Mouse (Mus musculus) embryonic facial prominence, embryonic 14.5 days (tissue): ENCODE measurements around the gene Mfrp. TPM values are rescaled to one million over a fixed set of nuclear protein-coding genes. Genes with fewer than 3 reads are reported as not detected.

ENCODE experiments used
- ATAC-seq: fragments of 200-750 bp; cut with Nextera tagmentation; 2 replicates; pipeline ENCODE4 v1.8.0; 2017; ENCODE audit warnings: low read depth, moderate number of reproducible peaks, moderate TSS enrichment
- DNase-seq: peaks from one replicate; pipeline ENCODE4 v3.0.0-alpha.2; 2015; ENCODE audit warnings: low spot score
- H3K27ac ChIP-seq: fragments of 300-500 bp; sonication (generic); replicated peaks from 2 replicates; pipeline ENCODE4 v1.5.1; 2014; ENCODE audit warnings: low read depth, mild to moderate bottlenecking, low read length, moderate library complexity
- H3K27me3 ChIP-seq: fragments of 300-500 bp; sonication (generic); replicated peaks from 2 replicates; pipeline ENCODE4 v1.6.1; 2014; ENCODE audit warnings: low read length; ENCODE audit not compliant: control insufficient read depth, insufficient read depth
- H3K36me3 ChIP-seq: fragments of 300-500 bp; sonication (generic); 2 replicates; pipeline ENCODE4 v1.6.1; 2014; ENCODE audit warnings: low read length, mixed read lengths; ENCODE audit not compliant: control insufficient read depth, insufficient read depth
- H3K4me1 ChIP-seq: fragments of 300-500 bp; sonication (generic); 2 replicates; pipeline ENCODE4 v1.6.1; 2014; ENCODE audit warnings: antibody characterized with exemption, low read length; ENCODE audit not compliant: control insufficient read depth, insufficient read depth
- H3K4me2 ChIP-seq: fragments of 300-500 bp; sonication (generic); 2 replicates; pipeline ENCODE4 v1.6.1; 2014; ENCODE audit warnings: low read depth, mild to moderate bottlenecking, low read length, moderate library complexity, mixed read lengths
- H3K4me3 ChIP-seq: fragments of 300-500 bp; sonication (generic); 2 replicates; pipeline ENCODE4 v1.5.1; 2014; ENCODE audit warnings: low read depth, mild to moderate bottlenecking, low read length
- H3K9ac ChIP-seq: fragments of 300-500 bp; sonication (generic); 2 replicates; pipeline ENCODE4 v1.6.1; 2014; ENCODE audit warnings: low read depth, mild to moderate bottlenecking, low read length, moderate library complexity, mixed read lengths
- H3K9me3 ChIP-seq: fragments of 300-500 bp; sonication (generic); 2 replicates; pipeline ENCODE4 v1.6.1; 2016; ENCODE audit warnings: low read length; ENCODE audit not compliant: control insufficient read depth
- WGBS: fragments of 180-500 bp; shearing (Covaris S2); extraction: QIAGEN DNeasy Blood & Tissue Kit; methylation state at CpG from one replicate; pipeline ENCODE4 v1.1.7; 2014; 5-methylcytosine and 5-hydroxymethylcytosine counted together
- polyA plus RNA-seq: library from polyadenylated mRNA; unstranded; fragments of >200 nt; fragmentation: Nextera tagmentation; extraction: Ambion mirVana; gene quantifications from 2 replicates; pipeline ENCODE4 v1.2.1, GENCODE M21; 2014

Gene Mfrp
- polyA plus RNA-seq, 1 experiment from 2014 or later: not detected

- H3K9me3 ChIP-seq: no peaks in the 10 kb centered on the region
- 63% methylated on average over 14 of the region's 14 CpGs for WGBS
- 0 out of 2 replicates have a peak overlapping the region, but pooled peaks have one; percentile 10 for H3K9ac ChIP-seq
- H3K4me2 ChIP-seq: no peak overlapping the region
- H3K4me1 ChIP-seq: peaks cover 25% of the 10 kb centered on the region
- DNase-seq: no peak
- H3K27me3 ChIP-seq: no peaks in the 10 kb centered on the region
- no peak overlapping the region for H3K27ac ChIP-seq
- no peak for ATAC-seq
- no peaks in the 10 kb centered on the region for H3K36me3 ChIP-seq
- no peak overlapping the region for H3K4me3 ChIP-seq
Measured at GRCm38 (mm10) chr9:44070113-44070843, 31.3 kb upstream of the Mfrp start.

- DNase-seq (peak; percentile 60), ATAC-seq (no peak)
- Histone ChIP-seq H3K9ac (0 out of 2 replicates have a peak overlapping the region, but pooled peaks have one; percentile 10), H3K4me1 (peaks cover 25% of the 10 kb centered on the region), H3K36me3 (no peaks in the 10 kb centered on the region), H3K4me3 (no peak overlapping the region), H3K27me3 (no peaks in the 10 kb centered on the region), H3K4me2 (no peak overlapping the region), H3K27ac (no peak overlapping the region), H3K9me3 (no peaks in the 10 kb centered on the region)
- 15% methylated on average over 8 of the region's 8 CpGs for WGBS
Measured at GRCm38 (mm10) chr9:44070844-44071231, 30.7 kb upstream of the Mfrp start.

DNA sequence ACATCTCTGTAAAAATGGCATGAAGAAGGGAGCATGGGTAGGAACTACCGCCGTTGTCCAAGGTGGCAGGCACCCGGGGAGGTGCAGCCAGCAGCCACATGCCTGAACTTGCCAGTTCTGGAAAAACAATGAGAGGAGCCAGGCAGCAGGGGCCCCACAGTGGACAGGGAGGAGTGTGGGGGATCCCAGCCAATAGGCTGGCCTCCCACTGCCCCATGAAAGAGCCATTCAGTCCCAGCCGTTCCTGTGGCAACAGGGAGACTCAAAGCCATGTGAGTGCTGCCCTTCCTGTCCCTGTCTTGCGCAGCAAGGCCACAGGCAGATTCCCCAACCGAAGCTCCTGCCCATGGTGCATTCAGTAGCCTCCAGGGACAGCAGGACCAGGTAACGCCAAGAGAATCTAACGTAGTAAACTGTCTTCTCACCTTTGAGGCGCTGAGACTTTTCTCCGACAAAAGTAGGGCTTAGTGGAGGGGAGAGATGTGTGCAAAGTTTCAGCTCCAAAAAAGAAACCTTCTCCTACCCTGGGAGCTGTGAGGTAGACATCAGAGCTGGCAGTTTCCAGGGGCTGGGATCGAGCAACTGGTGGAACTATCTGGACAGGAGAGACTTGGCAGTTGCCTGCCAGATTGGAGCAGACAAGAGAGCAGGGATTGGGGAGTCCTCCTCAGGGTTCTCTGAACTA lies 29.5 kb upstream of the Mfrp start:
- peak; percentile 68 for DNase-seq
- no peak overlapping the region for H3K9ac ChIP-seq
- H3K36me3 ChIP-seq: no peaks in the 10 kb centered on the region
- H3K27me3 ChIP-seq: no peaks in the 10 kb centered on the region
- ATAC-seq: peak; percentile 48; the same call in 1 of the 2 replicates
- H3K4me3 ChIP-seq: no peak overlapping the region
- peaks cover 25% of the 10 kb centered on the region for H3K4me1 ChIP-seq
- H3K9me3 ChIP-seq: no peaks in the 10 kb centered on the region
- no peak overlapping the region; the same call in 1 of the 2 replicates for H3K27ac ChIP-seq
- 30% methylated on average over 11 of the region's 11 CpGs for WGBS
- H3K4me2 ChIP-seq: peak overlapping the region; percentile 10; the same call in 1 of the 2 replicates

GRCm38 (mm10) chr9:44072599-44072915 lies 29.0 kb upstream of the Mfrp start:
- Histone ChIP-seq H3K4me1 (peaks cover 21% of the 10 kb centered on the region), H3K9ac (no peak overlapping the region), H3K4me3 (no peak overlapping the region), H3K27ac (no peak overlapping the region; the same call in 1 of the 2 replicates), H3K9me3 (no peaks in the 10 kb centered on the region), H3K4me2 (peak overlapping the region; percentile 10; the same call in 1 of the 2 replicates), H3K27me3 (no peaks in the 10 kb centered on the region), H3K36me3 (no peaks in the 10 kb centered on the region)
- DNase-seq (no peak), ATAC-seq (no peak)
- 33% methylated on average over 4 of the region's 4 CpGs for WGBS

GRCm38 (mm10) chr9:44073115-44073514 lies 28.4 kb upstream of the Mfrp start:
- ATAC-seq (no peak), DNase-seq (no peak)
- H3K9me3 ChIP-seq: no peaks in the 10 kb centered on the region
- H3K4me2 ChIP-seq: no peak overlapping the region
- 71% methylated on average over 5 of the region's 5 CpGs for WGBS
- H3K27me3 ChIP-seq: no peaks in the 10 kb centered on the region
- H3K4me3 ChIP-seq: no peak overlapping the region
- no peak overlapping the region for H3K27ac ChIP-seq
- H3K36me3 ChIP-seq: no peaks in the 10 kb centered on the region
- H3K9ac ChIP-seq: no peak overlapping the region
- H3K4me1 ChIP-seq: peaks cover 19% of the 10 kb centered on the region

- Histone ChIP-seq H3K27me3 (no peaks in the 10 kb centered on the region), H3K27ac (no peak overlapping the region), H3K9ac (no peak overlapping the region), H3K9me3 (no peaks in the 10 kb centered on the region), H3K4me2 (no peak overlapping the region), H3K36me3 (no peaks in the 10 kb centered on the region), H3K4me1 (peaks cover 24% of the 10 kb centered on the region), H3K4me3 (no peak overlapping the region)
- DNase-seq (no peak), ATAC-seq (no peak)
- 62% methylated on average over 9 of the region's 9 CpGs for WGBS
Measured at GRCm38 (mm10) chr9:44074395-44075275, 26.9 kb upstream of the Mfrp start.

DNA sequence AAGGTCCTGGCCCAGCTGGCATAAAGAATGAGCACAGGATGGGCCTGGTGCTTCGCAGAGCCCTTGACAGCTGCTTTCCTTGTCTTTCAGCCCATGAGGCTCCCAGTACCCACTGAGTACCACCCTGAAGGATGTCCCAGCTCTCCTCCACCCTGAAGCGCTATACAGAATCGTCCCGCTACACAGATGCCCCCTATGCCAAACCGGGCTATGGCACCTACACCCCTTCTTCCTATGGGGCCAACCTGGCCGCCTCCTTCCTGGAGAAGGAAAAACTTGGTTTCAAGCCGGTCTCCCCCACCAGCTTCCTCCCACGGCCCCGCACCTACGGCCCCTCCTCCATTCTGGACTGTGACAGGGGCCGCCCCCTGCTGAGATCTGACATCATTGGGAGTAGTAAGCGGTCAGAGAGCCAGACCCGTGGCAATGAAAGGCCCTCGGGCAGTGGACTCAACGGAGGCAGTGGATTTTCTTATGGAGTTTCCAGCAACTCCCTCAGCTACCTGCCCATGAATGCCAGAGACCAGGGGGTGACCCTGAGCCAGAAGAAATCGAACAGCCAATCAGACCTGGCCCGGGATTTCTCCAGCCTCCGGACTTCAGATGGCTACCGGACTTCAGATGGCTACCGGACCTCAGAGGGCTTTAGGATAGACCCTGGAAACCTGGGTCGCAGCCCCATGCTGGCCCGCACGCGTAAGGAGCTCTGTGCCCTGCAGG lies 26.1 kb upstream of the Mfrp start:
- Histone ChIP-seq H3K27me3 (no peaks in the 10 kb centered on the region), H3K4me3 (no peak overlapping the region), H3K9me3 (no peaks in the 10 kb centered on the region), H3K9ac (no peak overlapping the region), H3K36me3 (no peaks in the 10 kb centered on the region), H3K4me1 (peaks cover 20% of the 10 kb centered on the region), H3K4me2 (no peak overlapping the region), H3K27ac (no peak overlapping the region)
- ATAC-seq (no peak), DNase-seq (no peak)
- WGBS: 74% methylated on average over 24 of the region's 24 CpGs
